Mouse (Mus musculus): ENCODE data around the gene Gmds. TPM values are rescaled to one million over a fixed set of nuclear protein-coding genes. Genes with fewer than 3 reads are reported as not detected.

Gmds gene
- polyA plus RNA-seq, 1 experiment from 2014 or later = 46.8 TPM

DNA sequence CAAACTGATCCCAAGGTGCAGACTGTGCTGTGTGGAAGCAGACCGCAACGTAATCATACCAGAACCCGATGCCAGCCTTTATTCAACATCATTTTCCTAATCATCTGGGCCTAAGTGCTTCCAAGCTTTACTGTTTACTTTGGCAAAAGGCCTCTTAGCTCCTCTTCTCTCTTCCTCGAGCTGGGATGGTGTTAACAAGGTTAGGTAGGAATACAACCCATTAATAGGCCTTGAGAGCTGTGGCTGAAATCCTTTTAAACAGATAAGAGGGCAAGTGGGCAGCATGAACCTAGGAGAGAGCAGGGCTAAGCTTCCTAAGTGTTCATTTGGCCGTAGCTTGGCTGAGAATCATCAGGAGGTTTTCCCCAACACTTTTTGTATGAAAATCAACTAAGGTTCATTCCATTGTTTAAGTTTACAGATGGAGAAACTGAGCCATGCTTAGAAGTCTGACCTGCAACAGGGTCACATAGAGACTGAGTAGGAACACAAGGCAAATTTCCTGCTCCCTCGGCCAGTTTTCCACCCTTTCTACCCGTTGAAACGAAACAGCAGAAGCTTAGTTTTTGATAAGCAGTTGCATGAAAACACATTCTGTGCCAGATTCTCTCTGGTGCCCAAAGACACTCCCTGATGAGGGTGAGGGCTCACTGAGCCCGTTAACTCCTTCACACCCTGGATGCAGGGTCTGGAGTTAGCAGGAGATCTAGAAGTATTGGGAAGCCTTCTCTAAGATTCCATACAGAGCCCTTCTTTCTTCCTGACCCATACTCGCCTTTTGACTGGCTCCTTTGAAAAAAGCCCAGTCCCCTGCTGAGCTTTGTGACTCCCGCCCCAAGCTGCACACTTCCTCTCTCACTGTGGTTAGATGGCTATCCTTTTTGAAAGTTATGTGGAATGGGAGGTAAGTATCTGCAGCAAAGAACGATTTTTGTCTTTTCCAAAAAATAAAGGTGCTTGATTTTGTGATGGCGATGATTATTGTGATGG is 379.9 kb downstream of the Gmds start:
- 0 out of 2 replicates have a peak, but pooled peaks cover 8% of the 10 kb centered on the region for H3K4me1 ChIP-seq
- H3K4me2 ChIP-seq = no peak overlapping the region
- H3K27me3 ChIP-seq = no peaks in the 10 kb centered on the region
- H3K4me3 ChIP-seq = no peak overlapping the region
- H3K36me3 ChIP-seq = no peaks in the 10 kb centered on the region
- H3K9me3 ChIP-seq = no peaks in the 10 kb centered on the region
- no peak for ATAC-seq (ENCODE audit: insufficient number of reproducible peaks, low FRiP score, low TSS enrichment, low read depth)
- WGBS = 62% methylated on average over 13 of the region's 13 CpGs
- H3K27ac ChIP-seq = no peak overlapping the region
- H3K9ac ChIP-seq = no peak overlapping the region

DNA sequence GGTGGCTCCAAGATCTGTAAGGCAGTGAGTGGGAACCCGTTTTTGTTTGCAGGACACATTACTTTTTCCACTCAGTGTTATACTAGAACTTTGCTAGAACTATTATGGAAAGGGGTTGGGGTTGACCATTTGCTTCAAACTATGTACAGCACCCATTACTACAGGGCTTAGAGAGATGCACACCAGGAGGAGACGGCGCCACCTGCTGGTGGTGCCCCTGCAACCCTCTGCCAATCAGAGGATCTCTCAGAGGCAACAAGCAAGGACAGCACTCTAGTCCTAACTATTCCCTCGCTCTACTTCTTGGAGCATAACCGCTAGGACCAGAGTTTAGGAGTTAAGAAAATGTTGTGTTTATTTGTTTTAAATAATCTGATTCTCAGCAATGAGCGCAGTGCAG is 382.0 kb downstream of the Gmds start:
- Histone ChIP-seq H3K4me3 (no peak overlapping the region), H3K4me1 (0 out of 2 replicates have a peak, but pooled peaks cover 8% of the 10 kb centered on the region), H3K9ac (no peak overlapping the region), H3K27me3 (no peaks in the 10 kb centered on the region), H3K36me3 (no peaks in the 10 kb centered on the region), H3K27ac (no peak overlapping the region), H3K4me2 (no peak overlapping the region), H3K9me3 (no peaks in the 10 kb centered on the region)
- no peak for ATAC-seq (ENCODE audit: insufficient number of reproducible peaks, low FRiP score, low TSS enrichment, low read depth)
- 80% methylated on average over 6 of the region's 6 CpGs for WGBS

DNA sequence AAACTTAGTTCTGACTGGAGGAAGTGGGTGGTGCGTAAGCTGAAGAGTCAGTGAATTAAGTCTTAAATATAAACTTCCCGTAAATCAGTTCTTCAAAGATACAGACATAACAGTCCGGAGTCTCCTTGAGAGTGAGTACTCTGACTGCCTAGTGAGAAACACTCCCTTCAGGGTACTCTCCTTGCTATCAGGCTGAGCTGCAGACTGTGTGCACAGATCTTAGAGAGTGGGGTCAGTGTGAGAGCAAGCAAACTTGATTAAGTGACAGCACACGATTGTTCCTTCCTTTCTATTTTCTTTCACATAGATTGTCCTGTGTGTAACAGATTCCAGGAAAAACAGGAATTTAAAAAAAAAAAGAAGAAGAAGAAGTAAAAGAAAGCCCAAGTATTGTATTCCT is 382.4 kb downstream of the Gmds start:
- H3K9ac ChIP-seq = no peak overlapping the region
- H3K4me2 ChIP-seq = no peak overlapping the region
- WGBS = 72% methylated on average over 4 of the region's 4 CpGs
- H3K36me3 ChIP-seq = no peaks in the 10 kb centered on the region
- no peak overlapping the region for H3K27ac ChIP-seq
- H3K9me3 ChIP-seq = no peaks in the 10 kb centered on the region
- no peak for ATAC-seq (ENCODE audit: insufficient number of reproducible peaks, low FRiP score, low TSS enrichment, low read depth)
- H3K4me3 ChIP-seq = no peak overlapping the region
- H3K27me3 ChIP-seq = no peaks in the 10 kb centered on the region
- 0 out of 2 replicates have a peak, but pooled peaks cover 8% of the 10 kb centered on the region for H3K4me1 ChIP-seq

DNA sequence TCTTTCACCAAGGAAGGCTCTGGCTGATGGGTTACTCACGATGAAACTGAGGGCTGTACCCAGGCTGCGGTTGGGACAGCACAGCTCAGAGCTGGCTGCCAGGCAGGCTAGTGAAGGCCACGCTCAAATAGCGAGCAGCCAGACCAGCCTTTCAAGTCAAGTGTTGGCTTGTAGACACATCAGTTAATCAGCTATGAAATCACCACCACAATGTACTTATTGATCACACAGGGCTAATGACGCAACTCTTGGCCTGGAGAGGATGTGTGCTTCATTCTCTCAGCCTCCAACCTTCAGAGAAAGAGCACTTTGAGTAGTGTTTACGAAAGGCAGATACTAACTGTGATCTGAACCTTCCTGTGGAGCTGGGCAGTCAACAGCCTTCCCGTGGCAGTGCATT is 383.4 kb downstream of the Gmds start:
- Histone ChIP-seq H3K27me3 (no peaks in the 10 kb centered on the region), H3K36me3 (no peaks in the 10 kb centered on the region), H3K4me3 (no peak overlapping the region), H3K4me2 (no peak overlapping the region), H3K4me1 (0 out of 2 replicates have a peak, but pooled peaks cover 8% of the 10 kb centered on the region), H3K9ac (no peak overlapping the region), H3K9me3 (no peaks in the 10 kb centered on the region), H3K27ac (no peak overlapping the region)
- no peak for ATAC-seq (ENCODE audit: insufficient number of reproducible peaks, low FRiP score, low TSS enrichment, low read depth)
- WGBS = 56% methylated on average over 7 of the region's 7 CpGs

DNA sequence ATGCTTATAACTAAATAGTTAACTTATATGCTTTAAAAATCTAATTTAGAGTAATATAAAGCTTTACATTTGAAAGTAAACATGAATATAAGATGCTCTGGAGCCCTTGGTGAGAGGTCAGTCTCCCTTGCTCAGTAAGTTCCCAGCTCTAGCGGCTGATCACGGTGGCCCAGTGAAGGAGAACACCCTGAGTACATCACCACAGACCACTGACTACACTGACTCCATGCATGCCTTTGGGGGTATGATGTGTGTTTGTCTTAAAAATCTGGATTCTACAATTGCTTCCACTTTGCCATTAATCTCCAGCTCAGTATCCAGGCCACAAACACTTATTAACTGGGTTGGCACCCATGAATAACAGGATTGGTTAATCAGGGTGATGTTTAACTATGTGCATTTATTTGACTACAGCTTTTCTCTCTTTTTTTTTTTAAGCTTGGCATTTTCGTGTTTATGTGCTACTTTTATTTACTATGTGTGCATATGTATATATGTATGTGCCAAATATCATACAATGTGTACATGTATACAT is 393.8 kb downstream of the Gmds start:
- H3K9me3 ChIP-seq = no peaks in the 10 kb centered on the region
- H3K27ac ChIP-seq = no peak overlapping the region
- no peaks in the 10 kb centered on the region for H3K4me1 ChIP-seq
- H3K9ac ChIP-seq = no peak overlapping the region
- no peak for ATAC-seq (ENCODE audit: insufficient number of reproducible peaks, low FRiP score, low TSS enrichment, low read depth)
- no peaks in the 10 kb centered on the region for H3K36me3 ChIP-seq
- no peak overlapping the region for H3K4me2 ChIP-seq
- H3K4me3 ChIP-seq = no peak overlapping the region
- WGBS = 87% methylated on average over 3 of the region's 3 CpGs
- no peaks in the 10 kb centered on the region for H3K27me3 ChIP-seq

DNA sequence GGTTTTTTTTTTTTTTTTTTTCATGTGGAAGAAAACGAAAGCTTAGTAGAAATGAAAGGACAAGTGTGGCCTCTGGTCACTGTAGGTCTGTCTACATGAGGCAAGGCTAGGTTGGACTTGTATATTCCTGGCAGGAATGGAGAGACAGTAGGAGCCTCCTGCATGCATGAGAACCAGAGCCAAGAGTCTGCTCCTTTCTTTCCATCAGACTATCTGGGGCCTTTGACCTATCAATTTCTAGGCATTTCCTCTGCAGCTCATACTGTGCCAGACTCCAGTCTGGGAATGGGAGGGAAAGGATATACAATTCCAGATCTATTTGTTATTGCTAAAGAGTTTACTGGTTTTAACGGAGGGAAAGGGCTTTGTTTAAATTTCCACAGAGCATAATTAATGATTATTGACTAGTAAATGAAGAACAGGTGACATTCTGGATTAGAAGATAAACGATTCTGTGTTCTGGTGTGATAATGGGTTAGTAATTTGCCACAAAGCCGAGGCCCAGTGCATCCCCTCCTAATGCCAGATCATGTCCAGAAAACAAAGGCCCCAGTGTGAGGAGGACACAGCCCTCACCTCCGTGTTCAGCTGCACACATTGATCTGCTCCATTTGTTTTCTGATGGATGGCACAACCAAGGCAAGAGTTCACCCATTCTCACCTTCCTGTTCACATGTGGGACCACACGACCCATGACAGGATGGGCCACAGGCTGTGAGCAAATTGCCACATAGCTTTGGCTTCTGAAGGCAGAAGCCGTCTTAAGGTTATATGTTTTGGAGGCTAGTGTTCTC is 394.9 kb downstream of the Gmds start:
- H3K4me2 ChIP-seq = no peak overlapping the region
- no peak overlapping the region for H3K27ac ChIP-seq
- H3K4me3 ChIP-seq = no peak overlapping the region
- no peak overlapping the region for H3K9ac ChIP-seq
- H3K4me1 ChIP-seq = no peaks in the 10 kb centered on the region
- ATAC-seq (ENCODE audit: insufficient number of reproducible peaks, low FRiP score, low TSS enrichment, low read depth) = no peak
- WGBS = 49% methylated on average over 7 of the region's 7 CpGs
- no peaks in the 10 kb centered on the region for H3K36me3 ChIP-seq
- H3K9me3 ChIP-seq = no peaks in the 10 kb centered on the region
- H3K27me3 ChIP-seq = no peaks in the 10 kb centered on the region

DNA sequence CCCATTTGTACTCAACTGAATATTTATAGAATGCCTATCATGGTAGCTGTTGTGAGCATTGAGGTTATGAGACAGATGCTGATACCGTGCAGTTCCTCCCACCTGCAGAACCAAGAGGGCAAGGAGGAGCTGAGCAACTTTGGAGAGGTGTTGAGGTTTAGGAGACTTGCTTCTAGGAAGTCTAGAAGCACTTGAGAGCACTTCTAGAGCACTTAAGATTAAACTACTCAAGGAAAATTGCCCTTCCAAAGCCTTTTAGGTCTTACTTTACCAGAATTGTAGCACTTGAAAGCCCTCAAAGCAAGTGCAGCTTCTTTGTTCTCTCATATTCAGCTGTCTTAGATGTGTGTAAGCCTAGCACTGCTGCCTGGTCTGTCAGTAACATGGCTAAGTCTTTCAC is 409.2 kb downstream of the Gmds start:
- Histone ChIP-seq H3K4me1 (no peaks in the 10 kb centered on the region), H3K27ac (no peak overlapping the region), H3K9ac (no peak overlapping the region), H3K4me2 (no peak overlapping the region), H3K4me3 (no peak overlapping the region), H3K36me3 (no peaks in the 10 kb centered on the region), H3K27me3 (no peaks in the 10 kb centered on the region), H3K9me3 (no peaks in the 10 kb centered on the region)
- 97% methylated on average over 1 of the region's 1 CpGs for WGBS
- ATAC-seq (ENCODE audit: insufficient number of reproducible peaks, low FRiP score, low TSS enrichment, low read depth) = no peak

DNA sequence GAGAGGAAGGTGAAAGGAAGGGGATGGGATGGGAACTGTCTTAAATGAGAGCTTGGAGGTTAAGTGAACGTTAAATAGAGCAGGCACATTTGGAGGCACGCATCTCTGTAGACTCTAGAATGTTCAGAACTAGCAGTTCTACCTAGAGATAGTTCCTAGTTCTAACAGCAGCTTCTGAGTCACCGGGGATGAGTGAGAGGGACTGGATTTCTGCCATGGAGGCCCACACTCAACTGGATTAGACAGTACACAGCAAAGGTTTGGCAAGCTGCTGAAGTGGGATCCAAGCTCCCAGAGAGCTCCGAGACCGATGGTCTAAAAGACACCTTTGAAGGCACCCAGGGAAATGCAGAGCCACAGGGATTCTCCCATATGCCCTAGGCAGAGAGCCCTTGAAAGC is 411.9 kb downstream of the Gmds start:
- no peak for ATAC-seq (ENCODE audit: insufficient number of reproducible peaks, low FRiP score, low TSS enrichment, low read depth)
- no peaks in the 10 kb centered on the region for H3K9me3 ChIP-seq
- H3K4me3 ChIP-seq = no peak overlapping the region
- H3K4me2 ChIP-seq = no peak overlapping the region
- H3K4me1 ChIP-seq = no peaks in the 10 kb centered on the region
- no peaks in the 10 kb centered on the region for H3K36me3 ChIP-seq
- 79% methylated on average over 5 of the region's 5 CpGs for WGBS
- no peak overlapping the region for H3K27ac ChIP-seq
- no peaks in the 10 kb centered on the region for H3K27me3 ChIP-seq
- H3K9ac ChIP-seq = no peak overlapping the region

DNA sequence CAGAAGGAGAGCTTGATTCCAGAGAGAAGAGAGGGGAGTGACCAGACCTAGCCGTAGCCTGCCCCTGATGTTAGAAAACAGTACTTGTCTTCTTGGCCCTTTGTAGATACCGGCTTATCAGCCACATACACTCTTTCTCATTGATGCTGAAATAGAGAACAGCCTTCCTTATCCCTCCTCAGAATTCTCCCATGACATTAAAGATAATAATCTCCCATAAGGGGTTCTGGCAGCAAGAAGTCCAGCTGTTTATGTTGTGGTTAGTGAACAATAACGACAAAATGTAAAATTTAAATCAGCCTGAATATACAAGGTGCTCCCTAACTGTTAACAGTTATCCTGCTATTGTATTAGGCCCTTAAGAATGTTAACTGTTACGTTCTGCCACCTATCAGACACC is 414.0 kb downstream of the Gmds start:
- Histone ChIP-seq H3K9ac (no peak overlapping the region), H3K27ac (no peak overlapping the region), H3K27me3 (no peaks in the 10 kb centered on the region), H3K9me3 (no peaks in the 10 kb centered on the region), H3K4me1 (no peaks in the 10 kb centered on the region), H3K36me3 (no peaks in the 10 kb centered on the region), H3K4me2 (no peak overlapping the region), H3K4me3 (no peak overlapping the region)
- no peak for ATAC-seq (ENCODE audit: insufficient number of reproducible peaks, low FRiP score, low TSS enrichment, low read depth)
- WGBS = 69% methylated on average over 4 of the region's 4 CpGs

DNA sequence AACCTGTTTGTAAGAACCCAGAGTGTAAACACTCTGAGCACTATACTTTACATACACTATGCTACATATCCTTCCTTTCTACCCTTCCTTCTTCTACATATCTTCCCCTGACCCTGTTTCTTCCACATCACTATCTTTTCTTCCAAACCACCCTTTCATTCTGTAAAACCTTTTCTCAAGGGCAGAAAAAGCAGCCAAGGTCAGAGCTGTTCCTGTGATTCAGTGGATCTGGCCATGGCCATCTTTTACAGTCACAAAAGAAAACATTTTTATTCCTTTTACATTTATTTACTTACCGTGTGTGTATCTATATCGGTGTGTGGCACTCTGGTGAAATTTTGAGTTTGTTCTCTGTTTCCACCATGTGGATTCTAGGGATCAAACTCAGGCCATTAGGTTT is 418.8 kb downstream of the Gmds start:
- ATAC-seq (ENCODE audit: insufficient number of reproducible peaks, low FRiP score, low TSS enrichment, low read depth) = no peak
- no peak overlapping the region for H3K4me2 ChIP-seq
- no peak overlapping the region for H3K4me3 ChIP-seq
- no peaks in the 10 kb centered on the region for H3K4me1 ChIP-seq
- no peak overlapping the region for H3K27ac ChIP-seq
- 83% methylated on average over 2 of the region's 2 CpGs for WGBS
- H3K27me3 ChIP-seq = no peaks in the 10 kb centered on the region
- H3K36me3 ChIP-seq = no peaks in the 10 kb centered on the region
- H3K9ac ChIP-seq = no peak overlapping the region
- H3K9me3 ChIP-seq = no peaks in the 10 kb centered on the region

DNA sequence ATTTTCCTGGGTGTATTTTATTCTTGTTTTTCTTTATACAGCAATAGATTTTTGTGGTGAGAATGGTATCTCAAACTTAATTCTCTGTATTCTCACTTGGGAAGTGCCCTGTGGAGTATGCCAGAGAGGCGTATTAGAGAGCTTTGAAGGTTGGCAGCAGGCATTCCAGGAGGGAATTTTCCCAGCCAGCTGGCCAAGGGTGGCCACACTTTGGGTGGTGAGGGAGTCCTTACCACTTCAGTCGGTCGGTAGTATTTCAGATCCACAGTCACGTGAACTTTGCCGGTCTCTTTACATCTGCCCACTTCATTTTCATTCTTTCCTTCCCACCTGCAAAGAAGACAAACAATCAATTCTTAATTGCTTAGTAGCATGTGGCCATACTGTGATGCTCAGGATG is 421.2 kb downstream of the Gmds start:
- no peaks in the 10 kb centered on the region for H3K9me3 ChIP-seq
- no peak for ATAC-seq (ENCODE audit: insufficient number of reproducible peaks, low FRiP score, low TSS enrichment, low read depth)
- 45% methylated on average over 5 of the region's 5 CpGs for WGBS

DNA sequence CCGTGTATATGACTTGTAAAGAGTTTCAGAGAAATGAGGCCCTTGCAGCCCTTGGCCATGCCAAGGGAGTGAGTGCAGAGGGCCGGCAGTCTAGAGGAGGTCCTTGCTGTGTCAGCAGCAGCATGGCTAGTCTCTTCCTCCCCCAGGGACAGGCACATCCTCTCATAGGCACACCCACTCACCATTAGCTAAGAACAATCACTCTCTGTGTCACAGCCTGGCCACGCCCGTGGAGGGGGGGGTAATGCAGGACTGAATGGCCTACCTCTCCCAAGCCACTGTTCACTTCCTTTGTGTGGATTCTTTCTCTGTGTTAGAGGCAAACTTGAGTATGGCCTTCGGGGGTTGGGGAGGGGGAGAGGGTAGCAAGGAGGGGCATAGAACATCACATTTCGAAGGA is 422.8 kb downstream of the Gmds start:
- no peak for ATAC-seq (ENCODE audit: insufficient number of reproducible peaks, low FRiP score, low TSS enrichment, low read depth)
- WGBS = 63% methylated on average over 6 of the region's 6 CpGs
- Histone ChIP-seq H3K27ac (no peak overlapping the region), H3K9me3 (no peaks in the 10 kb centered on the region), H3K4me1 (peaks cover 2% of the 10 kb centered on the region; the same call in 1 of the 2 replicates), H3K36me3 (no peaks in the 10 kb centered on the region), H3K9ac (no peak overlapping the region), H3K4me3 (no peak overlapping the region), H3K4me2 (no peak overlapping the region), H3K27me3 (no peaks in the 10 kb centered on the region)

More for the DNA sequence above, 421.2 kb downstream of the Gmds start:
- H3K4me3 ChIP-seq = no peak overlapping the region
- no peak overlapping the region for H3K9ac ChIP-seq
- H3K4me1 ChIP-seq = no peaks in the 10 kb centered on the region
- no peak overlapping the region for H3K4me2 ChIP-seq
- no peaks in the 10 kb centered on the region for H3K27me3 ChIP-seq
- H3K27ac ChIP-seq = no peak overlapping the region
- no peaks in the 10 kb centered on the region for H3K36me3 ChIP-seq

All from limb, embryonic 15.5 days (tissue).